Mouse (Mus musculus) cerebellum, postnatal 10 days (tissue): ENCODE measurements at regions not wholly inside any gene's neighbourhood (a gene's known extent, or its start where the extent isn't known, plus 50 kb on each side); places are given as distances from the start of the nearest gene placed in this dataset.

Experiments
- DNase-seq, 2 experiments: peaks; one replicate each; pipeline ENCODE4 v3.0.0; 2021; ENCODE audit warnings: mixed read lengths in 2 of 2

- DNase-seq = no peak
Measured at GRCm38 (mm10) chr5:75346836-75347773, 195.0 kb downstream of the Pdgfra start.

DNA sequence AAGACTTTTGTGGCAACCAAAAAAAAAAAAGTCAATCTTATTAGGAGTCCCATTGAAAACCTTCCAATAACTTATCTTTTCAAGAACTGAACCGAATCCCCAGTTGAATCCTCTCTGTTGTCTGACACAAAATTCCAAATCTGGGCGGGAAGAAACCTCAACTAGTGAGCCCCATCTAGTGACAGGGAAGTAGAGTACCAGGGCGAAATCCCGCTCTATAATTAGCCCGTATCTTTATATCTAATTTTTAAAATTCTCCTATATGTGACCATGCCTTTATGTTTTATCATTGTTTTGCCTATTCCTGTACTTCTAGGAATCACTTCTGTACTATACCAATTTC is 195.7 kb downstream of the Pdgfra start:
- peak in 1 of 2 experiments; percentile 5 for DNase-seq

GRCm38 (mm10) chr5:75355266-75355665 is 203.2 kb downstream of the Pdgfra start:
- DNase-seq = no peak

- no peak for DNase-seq
Measured at GRCm38 (mm10) chr5:75358869-75359268, 206.8 kb downstream of the Pdgfra start.

DNA sequence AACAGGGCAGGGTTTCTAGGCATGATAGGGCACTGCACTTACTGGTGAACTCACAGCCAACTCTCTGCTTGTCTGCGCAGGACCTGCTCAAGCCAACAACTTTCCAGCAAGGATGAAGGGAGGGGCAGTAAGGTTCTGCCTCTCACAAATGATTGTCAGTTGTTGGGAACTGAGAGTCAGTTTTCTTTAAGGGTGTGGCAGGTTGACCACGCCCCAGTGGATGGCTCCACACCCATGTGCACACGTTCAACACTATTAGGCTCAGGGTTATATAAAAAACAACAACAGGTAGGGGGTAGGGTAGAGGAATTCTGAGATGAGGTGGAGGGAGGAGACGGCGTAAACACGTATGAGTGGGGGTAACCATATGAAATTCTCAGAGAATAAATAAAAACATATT is 210.9 kb upstream of the Kit start:
- no peak for DNase-seq

- no peak for DNase-seq
Measured at GRCm38 (mm10) chr5:75367282-75367681, 207.4 kb upstream of the Kit start.

- DNase-seq = peak in 1 of 2 experiments; percentile 5
Measured at GRCm38 (mm10) chr5:75368691-75369090, 206.0 kb upstream of the Kit start.

GRCm38 (mm10) chr5:75372849-75373248 is 201.9 kb upstream of the Kit start:
- peak; percentile 15 to 22 for DNase-seq

- peak in 1 of 2 experiments; percentile 4 for DNase-seq
Measured at GRCm38 (mm10) chr5:75377311-75378300, 197.1 kb upstream of the Kit start.

DNA sequence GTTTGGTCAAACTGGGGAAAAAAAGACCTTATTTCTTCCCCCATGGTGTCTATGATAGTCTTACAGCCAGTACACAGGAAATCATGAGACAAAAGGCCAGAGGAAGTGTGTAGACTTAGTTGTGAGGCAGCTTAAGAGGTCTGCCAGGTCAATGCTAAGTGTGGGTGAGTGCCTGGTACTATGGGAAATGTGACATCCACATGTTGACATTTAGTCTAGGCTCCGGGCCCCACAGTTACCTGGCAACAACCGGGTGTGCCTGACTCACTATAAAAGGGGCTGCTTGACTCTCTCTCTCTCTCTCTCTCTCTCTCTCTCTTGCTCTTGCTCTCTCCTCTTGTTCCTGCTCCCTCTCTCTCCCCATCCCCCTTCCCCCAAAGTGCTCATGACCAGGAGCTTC is 196.1 kb upstream of the Kit start:
- DNase-seq = no peak

GRCm38 (mm10) chr5:75380340-75380739 is 194.4 kb upstream of the Kit start:
- peak in 1 of 2 experiments; percentile 6 for DNase-seq

- DNase-seq = no peak
Measured at GRCm38 (mm10) chr5:75382138-75382537, 192.6 kb upstream of the Kit start.

DNA sequence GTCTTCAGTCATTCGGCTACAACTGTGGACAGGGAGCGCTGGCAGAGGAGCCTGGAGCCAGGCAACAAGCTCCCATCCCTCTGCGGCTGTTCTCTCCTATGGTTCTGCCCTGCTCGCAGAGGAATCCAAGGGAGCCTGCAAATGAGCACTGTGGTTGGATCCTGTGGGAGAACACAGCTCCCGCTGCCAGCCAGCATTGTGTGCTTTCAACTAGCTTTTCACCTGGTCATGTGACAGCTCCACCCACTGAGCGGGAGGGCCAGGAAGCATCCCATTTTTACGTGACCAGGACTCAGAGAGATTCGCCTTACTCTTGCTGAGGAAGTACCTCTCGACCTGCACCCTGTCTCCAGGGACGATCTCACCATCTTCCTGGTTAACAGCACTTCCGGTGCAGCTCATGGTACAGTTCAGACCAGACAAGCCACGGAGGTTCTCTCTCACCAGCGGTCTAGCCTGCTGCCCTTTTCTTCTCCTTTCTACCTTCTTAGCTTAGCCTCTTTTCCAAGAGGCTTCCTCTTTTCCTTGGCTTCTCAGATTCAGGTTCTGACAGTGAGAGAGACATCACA is 186.7 kb upstream of the Kit start:
- no peak for DNase-seq

GRCm38 (mm10) chr5:75388699-75389260 is 185.9 kb upstream of the Kit start:
- DNase-seq = no peak

- no peak for DNase-seq
Measured at GRCm38 (mm10) chr5:75389433-75389971, 185.2 kb upstream of the Kit start.

DNA sequence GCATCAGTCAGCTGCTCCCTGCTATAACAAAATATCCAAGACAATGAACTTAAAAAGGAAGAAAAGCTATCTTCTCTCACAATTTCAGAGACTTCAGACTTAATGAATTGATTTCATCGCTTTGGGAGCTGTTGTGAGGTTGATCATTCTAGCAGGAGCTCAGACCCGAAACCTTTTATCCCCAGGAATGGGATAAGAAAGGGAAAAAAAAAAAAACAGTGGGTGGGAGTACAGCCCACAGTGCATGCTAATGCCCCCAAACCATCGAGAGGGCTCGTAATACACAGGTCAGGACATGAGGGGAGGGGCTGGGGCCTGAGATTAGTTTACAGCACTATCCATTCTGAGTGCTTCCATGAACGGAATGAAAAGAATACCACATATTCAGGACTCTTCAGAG is 175.9 kb upstream of the Kit start:
- no peak for DNase-seq

GRCm38 (mm10) chr5:75401734-75402133 is 173.0 kb upstream of the Kit start:
- peak in 1 of 2 experiments; percentile 5 for DNase-seq

GRCm38 (mm10) chr5:75402631-75403030 is 172.1 kb upstream of the Kit start:
- peak; percentile 64 to 70 for DNase-seq

DNA sequence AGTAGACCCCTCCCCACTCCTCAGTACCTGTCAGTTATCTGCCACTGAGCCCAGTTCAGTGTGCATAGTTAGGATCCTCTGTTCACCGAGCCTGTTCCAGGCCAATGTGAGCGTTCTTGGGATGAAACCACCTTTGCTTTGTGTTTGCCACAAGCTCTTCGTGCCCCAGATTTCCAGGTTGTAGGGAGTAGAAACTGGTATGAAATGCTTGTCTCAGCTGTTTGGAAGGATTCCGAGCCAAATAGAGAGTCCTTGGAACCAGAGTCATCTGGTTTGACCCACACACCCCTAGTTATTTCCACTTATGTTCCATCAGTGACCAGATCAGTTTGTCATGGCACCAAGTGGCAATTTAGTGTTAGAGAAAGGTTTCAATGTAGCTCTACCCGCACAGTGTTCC is 171.2 kb upstream of the Kit start:
- no peak for DNase-seq

DNA sequence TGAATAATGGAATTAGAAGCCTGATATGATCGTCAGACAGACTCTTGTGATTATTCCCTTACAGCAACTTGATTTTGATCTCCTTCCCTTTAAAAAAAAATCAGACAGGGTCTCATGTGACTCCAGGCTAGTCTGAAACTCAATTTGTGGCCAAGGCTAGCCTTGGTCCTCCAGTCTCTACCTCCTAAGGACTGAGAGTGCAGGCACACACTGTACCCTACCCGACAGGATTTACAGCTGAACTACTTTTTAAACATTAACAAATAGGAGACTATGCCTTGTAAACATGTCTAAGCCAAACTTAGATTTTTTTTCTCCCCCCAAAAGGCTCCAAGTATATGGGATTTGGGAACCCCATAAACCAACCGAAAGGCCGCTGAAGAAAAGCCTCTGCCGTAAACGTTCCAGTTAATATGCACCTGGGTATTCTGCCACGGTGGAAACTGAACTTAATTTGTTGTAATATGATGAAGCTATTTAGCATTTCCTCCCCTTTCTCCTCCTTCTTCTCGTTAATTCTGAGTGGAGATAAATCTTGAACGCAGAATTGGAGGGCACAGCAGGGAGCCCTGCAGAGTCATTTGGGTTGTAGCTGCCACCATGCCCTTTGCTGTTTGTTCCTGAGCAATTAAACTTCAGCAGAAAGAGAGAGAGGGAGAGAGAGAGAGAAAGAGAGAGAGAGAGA is 170.0 kb upstream of the Kit start:
- no peak for DNase-seq

GRCm38 (mm10) chr5:75405496-75405895 is 169.2 kb upstream of the Kit start:
- peak; percentile 23 to 45 for DNase-seq

DNA sequence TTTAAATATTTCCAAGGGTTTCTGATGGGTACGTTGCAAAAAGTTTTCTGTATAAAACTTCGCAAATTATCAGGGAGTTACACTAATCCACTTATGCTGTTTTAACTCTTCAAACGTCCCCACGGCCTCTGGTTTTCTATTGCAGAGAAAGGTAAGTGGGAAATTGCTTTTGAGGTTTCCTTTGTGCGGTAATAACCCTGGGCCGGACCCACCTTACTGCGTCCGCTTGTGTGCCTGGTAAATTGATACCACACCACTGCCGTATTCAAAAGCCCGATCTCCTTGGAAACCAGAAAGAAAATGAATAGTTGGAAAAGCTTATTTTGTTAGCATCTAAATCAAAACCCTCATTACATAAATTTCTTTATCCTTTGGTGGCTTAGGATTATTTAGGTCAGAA is 167.0 kb upstream of the Kit start:
- DNase-seq = no peak
